ENCODE assay signal across 8 mouse cellular contexts in the genomic region with DNA sequence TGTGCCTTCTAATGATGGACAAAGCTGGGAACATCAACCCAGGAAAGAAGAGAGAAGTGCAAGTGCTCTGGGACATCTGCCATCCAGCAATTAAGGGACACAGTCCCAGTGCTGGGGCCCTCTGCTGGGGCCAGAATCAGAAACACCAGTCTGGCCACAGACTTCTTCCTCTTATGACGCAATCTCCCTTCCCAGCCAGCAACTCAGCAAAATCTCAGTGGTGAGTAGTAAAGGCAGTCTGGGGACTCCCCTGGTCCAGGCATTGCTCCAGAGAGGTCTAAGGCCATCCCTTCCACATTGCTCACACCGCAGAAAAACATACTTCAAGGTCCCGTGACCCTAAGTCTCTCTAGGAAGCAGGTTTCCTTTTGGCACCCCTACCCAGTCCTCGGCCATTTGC. TPM values are rescaled to one million over a fixed set of nuclear protein-coding genes. Genes with fewer than 3 reads are reported as not detected.
A peak's percentile ranks its signal among the peaks of the same experiment; 100 is the strongest.
DNase-seq lines count a peak whose midpoint lies in the region; ATAC-seq and TF ChIP-seq lines count a peak whose summit lies in the region.

No protein-coding gene starts in this region.

- WGBS in neural tube, embryonic 11.5 days: 77% methylated on average over 4 of the region's 4 CpGs
- 57% methylated on average over 4 of the region's 4 CpGs for WGBS in heart, embryonic 15.5 days

- H3K27ac ChIP-seq in neural tube, embryonic 11.5 days (ENCODE audit: low read depth, low read length): no peak overlapping the region
- H3K27ac ChIP-seq in cortical plate, adult 2 months (ENCODE audit: insufficient read depth, low read length): no peak overlapping the region
- no peak overlapping the region for H3K27ac ChIP-seq in heart, embryonic 15.5 days

- ATAC-seq in neural tube, embryonic 11.5 days (ENCODE audit: insufficient read depth, low FRiP score, low TSS enrichment): no peak
- 0 out of 2 replicates have a peak, but pooled peaks have one; percentile 24 for ATAC-seq in heart, embryonic 15.5 days (replicated peaks; ENCODE audit: insufficient number of reproducible peaks, insufficient read depth, low FRiP score, low read depth)
- ATAC-seq in activated CD4-positive, CD25-positive, alpha-beta regulatory T cell, adult 4 months: no peak

- peaks cover 5% of the 10 kb centered on the region for H3K4me1 ChIP-seq in neural tube, embryonic 11.5 days (ENCODE audit: control insufficient read depth, insufficient read depth, low read length)
- H3K4me1 ChIP-seq in cortical plate, adult 2 months (ENCODE audit: control insufficient read depth, insufficient read depth, low read length): no peaks in the 10 kb centered on the region
- peaks cover 14% of the 10 kb centered on the region for H3K4me1 ChIP-seq in heart, embryonic 15.5 days (replicated peaks)

- no peaks in the 10 kb centered on the region for H3K27me3 ChIP-seq in neural tube, embryonic 11.5 days (ENCODE audit: control insufficient read depth, insufficient read depth, low read length)
- no peaks in the 10 kb centered on the region for H3K27me3 ChIP-seq in heart, embryonic 15.5 days

- H3K9ac ChIP-seq in neural tube, embryonic 11.5 days (ENCODE audit: low read length): no peak overlapping the region
- peak overlapping the region; percentile 62 for H3K9ac ChIP-seq in heart, embryonic 15.5 days

- H3K4me3 ChIP-seq in neural tube, embryonic 11.5 days (ENCODE audit: low read depth, low read length): no peak overlapping the region; the same call in 1 of the 2 replicates
- H3K4me3 ChIP-seq in cortical plate, adult 2 months (ENCODE audit: insufficient read depth, low read length): peak overlapping the region; percentile 76; the same call in 1 of the 2 replicates
- H3K4me3 ChIP-seq in heart, embryonic 15.5 days: peak overlapping the region; percentile 65

- H3K9me3 ChIP-seq in neural tube, embryonic 11.5 days (ENCODE audit: control insufficient read depth, low read length): no peaks in the 10 kb centered on the region
- H3K9me3 ChIP-seq in heart, embryonic 15.5 days (replicated peaks): no peaks in the 10 kb centered on the region

- H3K4me2 ChIP-seq in neural tube, embryonic 11.5 days (ENCODE audit: low read depth): peak overlapping the region; percentile 60
- peak overlapping the region; percentile 79 for H3K4me2 ChIP-seq in heart, embryonic 15.5 days

- TF ChIP-seq CTCF in cortical plate, adult 2 months (IDR thresholded peaks at IDR 0.05; ENCODE audit: extremely low read depth, insufficient read depth, low read length): no peak

- no peak for DNase-seq in neural tube, embryonic 11.5 days (ENCODE audit: low spot score)
- no peak for DNase-seq in neural tube, embryonic 10.5 days (ENCODE audit: extremely low spot score, low spot score)
- DNase-seq in kidney, postnatal 10 days: peak; percentile 57
- peak; percentile 44 to 55 for DNase-seq in lung, postnatal 4 days
- DNase-seq in spleen, postnatal 14 days (ENCODE audit: low spot score in 2 of 2): no peak

- TF ChIP-seq POLR2A in cortical plate, adult 2 months (IDR thresholded peaks at IDR 0.05; ENCODE audit: extremely low read depth, insufficient read depth, low read length): no peak

- H3K36me3 ChIP-seq in neural tube, embryonic 11.5 days (ENCODE audit: control insufficient read depth, insufficient read depth, low read length): no peaks in the 10 kb centered on the region
- H3K36me3 ChIP-seq in heart, embryonic 15.5 days: peaks cover 6% of the 10 kb centered on the region; the same call in 1 of the 2 replicates

RNA-seq across cellular contexts. Expression of gene Slc38a7, which starts 1.0 kb away (rescaled TPM):
- 16.0 and 17.4 TPM in 2 replicates for polyA plus RNA-seq in neural tube, embryonic 11.5 days (2014; fragmentation: Nextera tagmentation; extraction: Ambion mirVana)
- 29.5 and 30.1 TPM in 2 replicates for polyA plus RNA-seq in cortical plate, adult 2 months (2012; rRNA removed)
- 10.1 and 13.7 TPM in 2 replicates for polyA plus RNA-seq in heart, embryonic 15.5 days (2015; fragmentation: Nextera tagmentation; extraction: Ambion mirVana)
- polyA plus RNA-seq in activated CD4-positive, CD25-positive, alpha-beta regulatory T cell, adult 4 months (2017; shearing (Covaris generic)): 1 to 10 TPM; 4.7 to 5.3 TPM

RNA-seq across cellular contexts. Expression of gene Sap18b, which starts 27.1 kb away (rescaled TPM):
- polyA plus RNA-seq in neural tube, embryonic 11.5 days (2014; fragmentation: Nextera tagmentation; extraction: Ambion mirVana): 348 and 353 TPM in 2 replicates
- polyA plus RNA-seq in cortical plate, adult 2 months (2012; rRNA removed): 68.0 and 69.6 TPM in 2 replicates
- 216 and 275 TPM in 2 replicates for polyA plus RNA-seq in heart, embryonic 15.5 days (2015; fragmentation: Nextera tagmentation; extraction: Ambion mirVana)
- 100 to 1,000 TPM; 286 to 315 TPM for polyA plus RNA-seq in activated CD4-positive, CD25-positive, alpha-beta regulatory T cell, adult 4 months (2017; shearing (Covaris generic))

RNA-seq across cellular contexts. Expression of gene Got2, which starts 36.1 kb away (rescaled TPM):
- polyA plus RNA-seq in neural tube, embryonic 11.5 days (2014; fragmentation: Nextera tagmentation; extraction: Ambion mirVana): 81.2 and 84.2 TPM in 2 replicates
- polyA plus RNA-seq in cortical plate, adult 2 months (2012; rRNA removed): 217 and 230 TPM in 2 replicates
- polyA plus RNA-seq in heart, embryonic 15.5 days (2015; fragmentation: Nextera tagmentation; extraction: Ambion mirVana): 355 and 390 TPM in 2 replicates
- 100 to 1,000 TPM in 1 of 2 experiments, 10 to 100 TPM in 1; 66.6 to 136 TPM for polyA plus RNA-seq in activated CD4-positive, CD25-positive, alpha-beta regulatory T cell, adult 4 months (2017; shearing (Covaris generic))

RNA-seq across cellular contexts. Expression of gene Cnot1, which starts 45.0 kb away (rescaled TPM):
- polyA plus RNA-seq in neural tube, embryonic 11.5 days (2014; fragmentation: Nextera tagmentation; extraction: Ambion mirVana): 119 and 128 TPM in 2 replicates
- 51.3 and 54.7 TPM in 2 replicates for polyA plus RNA-seq in cortical plate, adult 2 months (2012; rRNA removed)
- polyA plus RNA-seq in heart, embryonic 15.5 days (2015; fragmentation: Nextera tagmentation; extraction: Ambion mirVana): 37.2 and 45.0 TPM in 2 replicates
- polyA plus RNA-seq in activated CD4-positive, CD25-positive, alpha-beta regulatory T cell, adult 4 months (2017; shearing (Covaris generic)): 10 to 100 TPM; 87.9 to 88.0 TPM

Comparison
In these comparisons a context has a peak if more than half of its experiments do, and no peak if none do; other contexts are left out.
1. DNase-seq: peak in kidney, postnatal 10 days (single experiment) and lung, postnatal 4 days (2 of 2); none in neural tube, embryonic 11.5 days (single experiment), neural tube, embryonic 10.5 days (single experiment) and spleen, postnatal 14 days (0 of 2).